Mouse (Mus musculus) spleen, postnatal 10 days (tissue): ENCODE results near the gene Ing3.

Experiments
- DNase-seq, 2 experiments: peaks; one replicate each; pipeline ENCODE4 v3.0.0; 2021 to 2022; ENCODE audit warnings: low spot score in 2 of 2

The Ing3 gene

DNA sequence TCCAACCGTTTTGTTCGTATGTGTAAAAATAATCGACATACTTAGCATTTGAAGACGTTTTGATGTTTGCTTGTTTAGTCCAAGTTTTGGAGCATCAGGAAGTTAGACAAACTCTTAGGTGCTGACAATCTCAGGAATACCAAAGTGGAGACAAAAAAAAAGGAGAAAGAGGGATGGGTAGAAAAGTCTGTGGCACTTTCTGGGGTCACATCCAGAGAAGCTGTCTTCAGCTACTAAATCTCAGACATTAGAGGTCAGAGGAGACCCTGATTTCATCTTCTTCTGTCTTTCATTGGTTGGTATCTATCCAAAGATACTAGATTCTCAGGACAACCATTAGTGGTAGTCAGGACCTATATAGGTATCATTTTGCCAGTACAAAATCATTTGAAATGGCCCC lies 41.8 kb downstream of the Ing3 start:
- no peak for DNase-seq

DNA sequence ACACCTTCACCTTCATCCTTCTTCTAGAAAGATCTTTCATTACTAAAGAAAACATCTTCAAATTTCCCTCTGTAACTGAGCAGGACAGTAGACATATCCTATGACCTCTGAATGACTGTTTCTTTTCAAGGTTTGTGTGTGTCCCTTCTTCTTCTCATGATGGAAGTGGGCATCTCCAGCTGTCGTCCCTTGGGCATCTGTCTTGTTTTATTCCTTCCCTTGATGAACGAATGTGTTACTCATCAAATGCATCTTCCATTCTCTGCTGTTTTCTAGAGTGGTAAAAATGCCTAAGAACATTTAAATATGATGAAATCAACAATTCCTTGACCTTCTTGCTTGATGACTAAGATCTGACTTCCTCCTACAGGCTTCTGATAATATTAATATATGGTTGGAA lies 43.7 kb downstream of the Ing3 start:
- DNase-seq: no peak

GRCm38 (mm10) chr6:21998131-21998530 lies 48.8 kb downstream of the Ing3 start:
- DNase-seq: no peak

GRCm38 (mm10) chr6:21999025-21999424 lies 49.7 kb downstream of the Ing3 start:
- no peak for DNase-seq

GRCm38 (mm10) chr6:22000086-22000485 lies 50.7 kb downstream of the Ing3 start:
- no peak for DNase-seq

GRCm38 (mm10) chr6:22000881-22001280 lies 51.5 kb downstream of the Ing3 start:
- no peak for DNase-seq

DNA sequence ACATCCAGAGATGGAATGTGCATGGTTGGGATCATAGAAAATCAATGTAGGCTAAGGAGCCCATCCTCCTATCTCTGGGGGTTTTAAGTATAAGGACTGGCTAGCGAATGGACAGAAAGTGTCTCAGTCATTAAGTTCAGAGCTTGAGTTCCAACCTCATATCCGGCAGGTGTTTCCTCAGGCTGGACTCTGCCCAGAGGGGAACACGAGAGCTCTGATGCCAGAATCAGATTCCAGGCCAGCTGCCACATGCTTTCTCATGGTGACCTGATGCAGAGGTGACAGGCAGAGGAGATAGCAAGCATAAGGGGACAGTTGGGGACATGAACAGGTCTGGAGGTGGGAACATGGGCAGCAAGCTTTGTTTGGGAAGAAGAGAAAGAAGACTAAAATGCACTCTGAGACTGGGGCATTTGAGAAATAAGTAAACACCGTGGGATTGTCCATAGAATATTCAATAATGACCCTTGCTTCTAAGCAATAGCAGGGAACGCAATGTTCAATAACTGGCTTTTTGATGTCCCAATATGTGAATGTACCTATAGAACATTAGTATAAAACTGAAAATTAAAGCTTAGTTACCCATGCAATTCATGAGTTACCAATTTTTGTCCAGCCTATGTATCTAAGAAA lies 52.0 kb downstream of the Ing3 start:
- DNase-seq: no peak

- no peak for DNase-seq
These were observed 53.3 kb downstream of the Ing3 start for GRCm38 (mm10) chr6:22002521-22003199.

- DNase-seq: no peak
These were observed 53.8 kb downstream of the Ing3 start for GRCm38 (mm10) chr6:22003200-22003587.

DNA sequence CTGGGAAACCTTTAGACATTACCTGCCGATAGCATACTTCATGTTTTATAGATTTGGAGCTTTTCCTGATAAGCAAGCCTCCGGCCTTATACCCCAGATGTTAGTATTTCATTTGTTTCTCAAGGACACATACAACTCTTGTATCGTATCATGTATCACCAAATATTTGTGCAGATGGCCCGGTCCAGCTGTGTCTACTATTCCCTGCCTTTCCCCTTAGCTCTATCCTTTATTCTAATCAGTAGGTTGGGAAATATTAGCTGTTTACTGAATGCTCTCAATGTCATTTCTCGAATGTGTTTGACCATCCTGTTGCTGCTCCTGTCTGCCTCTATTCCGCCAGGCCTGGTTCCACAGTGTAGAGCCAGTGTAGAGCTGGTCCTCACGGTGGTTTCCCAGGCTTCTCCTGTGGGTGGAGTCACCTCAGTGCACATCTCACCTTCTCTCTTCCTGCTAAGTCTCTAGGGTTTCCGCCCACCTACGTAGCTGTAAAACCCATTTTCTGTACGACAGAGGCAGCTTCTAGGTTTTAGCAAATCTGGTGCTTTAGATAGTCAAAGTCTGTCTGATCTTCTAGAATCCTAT lies 54.7 kb downstream of the Ing3 start:
- no peak for DNase-seq

DNA sequence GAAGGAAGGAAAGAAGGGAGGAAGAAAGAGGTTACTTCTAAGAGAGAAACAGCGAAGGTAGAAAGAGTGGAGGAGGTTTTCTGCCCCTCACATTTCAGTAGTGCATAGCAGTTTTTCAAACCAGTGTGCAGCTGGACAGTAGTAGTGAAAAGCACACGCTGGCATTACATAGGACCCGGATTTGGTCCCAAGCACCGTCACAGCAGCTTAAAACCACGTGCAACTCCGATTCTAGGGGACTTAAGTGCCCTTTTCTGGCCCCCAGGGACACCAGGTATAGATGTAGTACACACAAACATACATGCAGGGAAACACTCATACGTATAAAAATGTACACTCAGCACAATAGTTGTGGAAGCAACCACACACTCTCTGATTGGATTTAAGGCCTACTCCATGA lies 59.0 kb downstream of the Ing3 start:
- no peak for DNase-seq

DNA sequence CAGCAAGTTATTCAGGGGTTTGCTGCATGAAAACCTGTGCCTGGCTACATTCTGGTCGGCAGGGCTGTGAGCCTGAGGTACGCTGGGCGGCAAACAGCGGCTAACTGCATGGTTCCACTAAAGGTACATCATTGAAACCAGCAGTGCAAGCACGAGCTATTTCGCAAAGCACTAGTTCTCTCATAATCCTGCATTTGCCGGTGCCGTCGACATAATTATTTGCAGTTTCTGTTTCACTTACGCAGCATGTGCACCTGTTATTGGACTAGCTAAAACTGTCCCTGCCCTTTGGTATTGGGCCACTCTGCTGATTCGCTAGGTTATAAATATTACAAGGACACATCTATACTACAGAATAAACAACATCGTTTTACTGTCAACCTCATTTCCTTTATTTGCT lies 60.9 kb downstream of the Ing3 start:
- no peak for DNase-seq

GRCm38 (mm10) chr6:22010761-22011281 lies 61.5 kb downstream of the Ing3 start:
- no peak for DNase-seq

- no peak for DNase-seq
These were observed 62.2 kb downstream of the Ing3 start for GRCm38 (mm10) chr6:22011546-22011945.

DNA sequence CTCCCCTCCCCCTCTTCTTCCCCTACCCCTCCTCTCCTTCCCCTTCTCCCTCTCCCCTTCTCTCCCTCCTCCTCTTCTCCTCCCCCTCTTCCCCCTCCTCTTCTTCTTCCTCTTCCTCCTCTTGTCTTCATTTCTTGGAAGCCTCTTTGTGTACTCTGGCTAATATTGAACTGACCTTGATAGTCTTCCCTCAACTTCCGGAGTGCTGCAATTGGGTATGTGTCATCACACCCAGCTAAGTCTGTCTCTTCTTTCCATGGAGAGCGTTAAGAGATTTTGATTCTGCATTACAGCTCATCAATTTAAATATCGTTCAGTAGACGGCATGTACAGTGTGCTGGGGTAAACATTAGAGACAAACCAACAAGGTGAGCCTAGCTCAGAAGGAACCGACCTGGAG lies 62.7 kb downstream of the Ing3 start:
- no peak for DNase-seq

DNA sequence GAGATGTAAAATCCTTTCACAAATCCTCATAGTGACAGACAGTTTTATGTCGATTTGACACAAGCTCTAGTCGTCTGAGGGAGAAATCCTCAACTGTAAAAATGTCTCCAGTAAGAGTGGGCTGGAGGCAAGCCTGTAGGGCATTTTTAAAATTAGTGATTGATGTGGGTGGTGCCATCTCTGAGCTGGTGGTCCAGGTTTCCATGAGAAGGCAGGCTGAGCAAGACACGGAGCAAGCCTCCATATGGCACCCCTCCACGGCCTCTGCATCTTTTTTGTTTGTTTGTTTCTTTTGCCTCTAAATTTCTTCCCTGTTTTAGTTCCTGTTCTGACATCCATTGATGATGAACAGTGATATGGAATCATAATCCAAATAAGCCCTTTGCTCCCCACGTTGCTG lies 63.1 kb downstream of the Ing3 start:
- no peak for DNase-seq

DNA sequence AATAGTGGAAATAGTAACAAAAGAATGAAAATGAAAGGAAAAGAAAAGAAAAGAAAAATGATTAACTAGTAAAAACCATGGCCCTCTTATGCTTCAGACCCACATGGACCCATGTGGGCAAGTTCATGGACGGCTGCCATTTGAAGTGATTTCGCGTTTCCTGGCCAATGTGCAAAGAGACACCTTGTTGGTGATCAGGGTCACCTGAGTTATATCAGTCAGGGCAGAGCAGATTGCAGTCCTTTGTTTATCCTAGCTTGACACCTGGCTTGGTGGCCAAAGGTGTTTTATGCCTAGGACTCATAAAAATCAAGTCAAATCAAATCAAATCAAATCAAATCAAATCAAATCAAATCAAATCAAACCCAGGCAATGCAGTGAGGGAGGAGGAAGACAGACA lies 64.0 kb downstream of the Ing3 start:
- no peak for DNase-seq

DNA sequence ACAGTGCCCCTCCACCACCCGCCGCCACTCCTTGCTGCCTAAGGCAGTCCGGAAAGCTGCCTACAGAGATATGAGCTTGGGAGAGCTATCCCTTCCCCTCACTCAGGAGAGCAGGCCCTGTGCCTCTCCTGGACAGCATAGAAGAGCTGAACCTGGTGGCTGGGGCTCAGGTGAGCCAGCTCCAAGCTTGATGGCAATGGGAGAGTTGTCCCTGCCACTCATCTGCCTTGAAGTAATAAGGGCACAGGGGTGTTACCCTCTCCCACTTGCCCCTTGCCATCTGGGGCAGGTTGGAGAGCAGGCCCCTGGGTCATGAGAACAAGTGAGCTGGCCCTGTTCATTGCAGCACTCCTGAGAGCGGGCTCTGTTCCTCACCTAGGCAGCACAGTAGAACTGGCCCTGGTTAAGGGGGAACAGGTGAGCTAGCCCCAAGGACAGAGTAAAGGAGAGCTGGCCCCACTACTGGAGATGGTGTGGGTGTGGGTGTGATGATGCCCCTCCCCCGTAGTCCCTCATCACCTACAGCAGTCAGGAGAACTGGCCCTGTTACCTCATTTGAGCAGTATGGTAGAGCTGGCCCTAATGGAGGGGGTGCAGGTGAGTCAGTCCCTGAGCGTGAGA lies 65.0 kb downstream of the Ing3 start:
- no peak for DNase-seq

DNA sequence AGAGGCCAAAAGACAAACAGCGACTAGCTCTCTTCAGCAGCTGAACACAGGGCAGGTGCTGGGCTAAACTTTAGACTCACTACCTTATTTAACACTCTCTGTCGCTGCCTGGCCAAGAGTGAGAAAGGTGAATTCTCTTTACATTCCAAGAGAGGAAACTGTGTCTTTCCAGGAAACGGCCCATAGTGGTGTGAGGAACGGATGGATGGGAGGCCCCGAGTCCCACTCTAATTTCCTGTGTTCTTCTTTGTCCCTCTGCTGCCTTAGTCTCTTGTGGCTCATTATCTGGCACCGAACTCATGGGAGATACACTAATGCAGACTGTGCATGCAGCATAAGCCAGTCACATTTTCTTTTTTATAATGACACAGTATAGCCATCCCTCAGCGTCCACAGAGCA lies 68.3 kb downstream of the Ing3 start:
- DNase-seq: no peak

- DNase-seq: no peak
These were observed 69.5 kb downstream of the Ing3 start for GRCm38 (mm10) chr6:22018768-22019445.

GRCm38 (mm10) chr6:22019637-22020036 lies 70.3 kb downstream of the Ing3 start:
- DNase-seq: no peak

DNA sequence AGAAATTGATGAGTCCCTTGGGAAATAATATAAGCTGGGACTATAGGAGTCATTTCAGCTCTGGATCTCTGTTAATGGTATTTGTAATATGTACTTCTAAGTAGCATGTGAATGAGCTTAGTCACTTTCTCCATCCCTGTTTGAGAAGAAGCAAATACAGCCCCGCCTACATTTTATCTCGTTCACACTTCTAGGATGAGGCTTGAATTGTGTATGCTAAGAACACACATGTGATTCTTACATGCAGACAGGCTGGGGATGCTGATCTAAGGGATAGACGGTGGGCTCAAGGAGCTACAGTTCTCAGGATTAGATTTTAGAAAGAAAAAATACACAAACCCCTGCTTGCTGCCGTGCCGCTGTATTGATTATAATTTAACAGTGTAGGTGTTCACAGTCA lies 71.3 kb downstream of the Ing3 start:
- no peak for DNase-seq
